Mouse (Mus musculus): ENCODE results near the gene Apba2. TPM values are rescaled to one million over a fixed set of nuclear protein-coding genes. Genes with fewer than 3 reads are reported as not detected.

Apba2 gene
- polyA plus RNA-seq, 1 experiment from 2014 or later: 17.0 TPM

DNA sequence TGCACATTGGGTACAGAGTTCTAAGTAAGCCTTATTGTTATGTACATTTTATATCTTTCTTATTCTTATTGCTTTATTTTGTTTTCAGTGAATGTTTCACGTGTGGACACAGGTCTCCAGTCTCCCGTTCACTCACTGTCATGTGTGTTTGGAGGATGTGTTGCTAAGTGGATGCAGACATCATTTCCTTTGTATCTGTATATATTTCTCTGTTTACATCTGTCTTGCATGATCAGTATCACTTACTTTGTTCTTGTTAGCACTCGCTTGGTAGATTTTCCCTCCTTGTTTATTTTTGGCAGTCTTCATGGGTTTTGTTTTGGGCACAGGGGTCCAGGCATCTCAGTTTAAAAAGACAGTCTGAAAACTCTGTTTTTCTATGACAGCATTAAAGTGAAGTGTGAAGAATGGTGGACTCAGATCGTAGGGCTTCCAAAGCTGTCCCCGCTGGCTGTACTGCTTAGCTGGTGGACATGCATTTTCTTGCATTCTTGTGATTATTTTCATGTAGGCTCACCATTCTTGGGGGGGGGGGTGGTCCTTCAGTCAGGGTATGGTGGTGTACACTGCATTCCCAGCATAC lies 164.3 kb downstream of the Apba2 start:
- no peak overlapping the region for H3K4me2 ChIP-seq (replicated peaks)
- H3K9me3 ChIP-seq: no peaks in the 10 kb centered on the region
- H3K36me3 ChIP-seq: no peaks in the 10 kb centered on the region
- H3K4me1 ChIP-seq: no peaks in the 10 kb centered on the region
- no peak overlapping the region for H3K27ac ChIP-seq
- H3K9ac ChIP-seq: no peak overlapping the region
- 74% methylated on average over 5 of the region's 5 CpGs for WGBS
- no peaks in the 10 kb centered on the region for H3K27me3 ChIP-seq
- no peak overlapping the region for H3K4me3 ChIP-seq
- ATAC-seq (ENCODE audit: insufficient number of reproducible peaks, insufficient read depth, low FRiP score, low TSS enrichment): no peak

DNA sequence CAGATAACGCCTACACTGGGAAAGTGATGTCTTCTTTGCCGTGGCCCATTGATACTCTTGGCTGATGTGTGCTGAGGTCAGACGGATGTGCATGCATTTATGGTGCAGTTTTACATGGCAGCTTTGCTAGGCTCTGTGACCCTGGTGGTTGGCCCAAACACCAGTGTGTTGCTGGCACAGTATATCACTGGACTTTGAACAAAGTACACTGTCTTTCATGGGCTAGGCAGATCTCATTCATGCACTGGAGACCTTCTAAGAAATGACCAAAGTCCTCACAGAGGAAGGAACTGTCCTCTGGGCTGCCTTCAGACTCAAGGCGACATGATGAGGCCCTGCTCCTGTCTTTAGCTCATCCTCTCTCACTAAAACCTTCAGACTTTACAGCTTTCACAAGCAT lies 166.5 kb downstream of the Apba2 start:
- Histone ChIP-seq H3K36me3 (no peaks in the 10 kb centered on the region), H3K4me1 (no peaks in the 10 kb centered on the region), H3K4me3 (no peak overlapping the region), H3K27me3 (no peaks in the 10 kb centered on the region), H3K9me3 (no peaks in the 10 kb centered on the region), H3K9ac (no peak overlapping the region), H3K27ac (no peak overlapping the region), H3K4me2 (replicated peaks) (no peak overlapping the region)
- no peak for ATAC-seq (ENCODE audit: insufficient number of reproducible peaks, insufficient read depth, low FRiP score, low TSS enrichment)
- 92% methylated on average over 4 of the region's 4 CpGs for WGBS

DNA sequence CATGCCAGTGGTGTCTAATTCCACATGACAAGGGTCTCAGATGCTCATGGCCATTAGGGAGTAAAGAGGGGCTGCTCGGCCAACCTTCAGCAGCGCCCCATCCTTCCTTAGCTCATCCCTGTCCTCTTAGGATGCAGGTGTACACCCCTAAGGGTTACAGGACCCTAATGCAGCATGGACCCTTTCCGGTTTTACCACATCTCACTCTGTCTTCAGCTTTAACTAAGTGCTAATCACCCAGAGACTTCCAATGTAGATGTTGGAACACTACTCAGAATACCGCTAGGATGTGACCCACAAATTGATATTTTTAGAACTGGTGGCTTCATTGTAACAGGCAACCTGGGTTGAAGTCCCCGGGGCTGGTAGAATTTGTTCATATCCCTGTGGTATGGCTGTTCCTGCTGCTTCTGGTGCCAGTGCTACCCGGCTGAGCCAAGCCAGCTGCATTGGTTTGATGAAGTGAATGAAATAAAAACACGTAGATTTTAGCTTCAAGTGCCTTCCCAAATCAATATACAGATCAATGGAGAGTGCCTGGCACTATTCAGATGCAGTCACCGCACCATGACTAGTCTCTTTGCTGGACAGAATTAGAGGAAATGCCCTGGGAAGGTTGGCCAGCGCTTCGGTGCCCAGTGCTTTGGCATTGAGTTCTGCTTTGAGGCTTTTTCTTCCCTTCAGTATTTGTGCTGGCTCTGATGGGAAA lies 178.4 kb downstream of the Apba2 start:
- Histone ChIP-seq H3K9me3 (no peaks in the 10 kb centered on the region), H3K4me1 (no peaks in the 10 kb centered on the region), H3K36me3 (no peaks in the 10 kb centered on the region), H3K27ac (no peak overlapping the region), H3K4me2 (replicated peaks) (no peak overlapping the region), H3K27me3 (no peaks in the 10 kb centered on the region), H3K4me3 (no peak overlapping the region), H3K9ac (no peak overlapping the region)
- WGBS: 92% methylated on average over 10 of the region's 10 CpGs
- ATAC-seq (ENCODE audit: insufficient number of reproducible peaks, insufficient read depth, low FRiP score, low TSS enrichment): no peak

DNA sequence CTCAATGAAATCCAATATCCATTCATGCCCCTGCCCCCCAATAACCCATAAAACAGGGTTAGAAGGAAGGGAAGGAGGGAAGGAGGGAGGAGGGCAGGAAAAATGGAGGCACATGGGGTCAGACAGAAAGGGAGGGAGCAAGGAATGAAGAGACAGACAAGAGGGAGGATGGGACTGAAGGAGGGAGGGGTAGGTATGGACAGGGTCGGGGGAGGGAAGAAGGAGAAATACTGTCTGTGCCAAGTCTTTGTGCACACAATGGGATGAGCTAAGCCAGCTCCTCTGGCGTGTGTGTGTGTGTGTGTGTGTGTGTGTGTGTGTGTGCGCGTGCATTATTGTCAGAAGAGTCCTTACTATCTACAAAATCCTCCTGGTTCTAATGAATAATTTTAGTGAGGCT lies 183.4 kb downstream of the Apba2 start:
- 80% methylated on average over 4 of the region's 4 CpGs for WGBS
- Histone ChIP-seq H3K4me3 (no peak overlapping the region), H3K9ac (no peak overlapping the region), H3K4me1 (no peaks in the 10 kb centered on the region), H3K9me3 (no peaks in the 10 kb centered on the region), H3K4me2 (replicated peaks) (no peak overlapping the region), H3K27ac (no peak overlapping the region), H3K27me3 (no peaks in the 10 kb centered on the region), H3K36me3 (no peaks in the 10 kb centered on the region)
- ATAC-seq (ENCODE audit: insufficient number of reproducible peaks, insufficient read depth, low FRiP score, low TSS enrichment): no peak

DNA sequence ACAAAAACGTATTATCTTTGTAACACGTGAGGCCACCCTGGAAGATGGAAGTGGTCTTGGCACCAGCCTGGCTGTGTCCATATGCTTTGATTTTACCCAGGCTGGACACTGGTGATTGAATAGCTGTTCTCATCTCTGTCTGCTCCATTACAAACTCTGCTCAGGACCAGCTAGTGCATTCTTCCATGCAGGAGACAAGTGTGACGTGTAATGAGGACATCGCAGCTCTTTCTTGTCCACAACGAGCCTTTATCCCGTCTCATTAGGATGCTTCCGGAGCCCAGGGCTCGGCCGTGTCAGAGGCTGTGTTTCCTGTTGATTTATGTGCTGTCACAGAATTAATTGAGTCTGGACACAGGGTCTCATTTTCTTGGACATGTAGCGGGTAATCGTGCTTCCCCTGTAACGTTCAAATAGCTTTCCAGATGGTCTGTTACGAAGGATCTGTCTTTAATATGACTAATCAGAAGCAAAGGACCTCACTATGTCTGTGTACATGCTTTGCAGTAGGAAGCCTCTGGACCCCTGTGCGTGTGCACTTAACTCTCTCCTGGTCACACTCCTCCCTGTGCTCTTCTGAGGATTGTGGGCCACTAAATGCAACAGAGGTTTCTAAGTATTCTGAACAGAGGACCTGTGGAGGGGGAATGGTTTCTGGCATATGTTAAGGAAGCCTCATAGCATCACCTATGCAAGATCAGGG lies 186.8 kb downstream of the Apba2 start:
- Histone ChIP-seq H3K4me2 (replicated peaks) (no peak overlapping the region), H3K36me3 (no peaks in the 10 kb centered on the region), H3K4me3 (no peak overlapping the region), H3K9me3 (no peaks in the 10 kb centered on the region), H3K9ac (no peak overlapping the region), H3K27ac (no peak overlapping the region), H3K27me3 (no peaks in the 10 kb centered on the region), H3K4me1 (no peaks in the 10 kb centered on the region)
- no peak for ATAC-seq (ENCODE audit: insufficient number of reproducible peaks, insufficient read depth, low FRiP score, low TSS enrichment)
- 60% methylated on average over 14 of the region's 14 CpGs for WGBS

DNA sequence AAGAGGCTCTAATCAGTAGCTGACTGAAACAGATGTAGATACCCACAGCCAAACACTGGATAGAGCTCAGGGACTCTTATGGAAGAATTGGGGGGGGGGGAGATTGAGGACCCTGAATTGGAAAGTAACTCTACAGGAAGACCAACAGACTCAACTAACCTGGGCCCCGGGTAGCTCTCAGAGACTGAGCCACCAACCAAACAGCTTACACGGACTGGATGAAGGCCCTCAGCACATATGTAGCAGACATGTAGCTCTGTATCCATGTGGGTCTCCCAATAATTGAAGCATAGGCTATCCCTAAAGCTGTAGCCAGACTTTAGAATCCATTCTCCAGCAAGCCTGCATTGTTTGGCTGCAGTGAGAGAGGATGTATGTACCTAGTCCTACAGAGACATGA lies 190.3 kb downstream of the Apba2 start:
- Histone ChIP-seq H3K4me1 (no peaks in the 10 kb centered on the region), H3K9ac (no peak overlapping the region), H3K4me3 (no peak overlapping the region), H3K27me3 (no peaks in the 10 kb centered on the region), H3K27ac (no peak overlapping the region), H3K36me3 (no peaks in the 10 kb centered on the region), H3K4me2 (replicated peaks) (no peak overlapping the region), H3K9me3 (no peaks in the 10 kb centered on the region)
- no peak for ATAC-seq (ENCODE audit: insufficient number of reproducible peaks, insufficient read depth, low FRiP score, low TSS enrichment)
- WGBS: 78% methylated on average over 2 of the region's 2 CpGs

DNA sequence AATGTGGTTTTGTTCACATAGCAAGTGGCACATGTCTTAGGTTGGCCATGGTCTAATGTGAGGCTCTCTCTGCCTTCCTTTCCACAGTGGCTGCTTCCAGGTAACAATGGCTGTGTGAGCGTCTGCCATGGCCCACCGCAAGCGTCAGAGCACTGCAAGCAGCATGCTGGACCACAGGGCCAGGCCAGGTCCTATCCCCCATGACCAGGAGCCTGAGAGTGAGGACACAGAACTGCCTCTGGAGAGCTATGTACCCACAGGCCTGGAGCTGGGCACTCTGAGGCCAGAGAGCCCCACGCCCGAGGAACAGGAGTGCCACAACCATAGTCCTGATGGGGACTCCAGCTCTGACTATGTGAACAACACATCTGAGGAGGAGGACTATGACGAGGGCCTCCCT lies 193.4 kb downstream of the Apba2 start:
- Histone ChIP-seq H3K27ac (no peak overlapping the region), H3K36me3 (no peaks in the 10 kb centered on the region), H3K9me3 (no peaks in the 10 kb centered on the region), H3K4me1 (no peaks in the 10 kb centered on the region), H3K27me3 (no peaks in the 10 kb centered on the region), H3K9ac (no peak overlapping the region), H3K4me2 (replicated peaks) (no peak overlapping the region), H3K4me3 (no peak overlapping the region)
- ATAC-seq (ENCODE audit: insufficient number of reproducible peaks, insufficient read depth, low FRiP score, low TSS enrichment): 0 out of 2 replicates have a peak, but pooled peaks have one; percentile 15
- WGBS: 91% methylated on average over 6 of the region's 6 CpGs

DNA sequence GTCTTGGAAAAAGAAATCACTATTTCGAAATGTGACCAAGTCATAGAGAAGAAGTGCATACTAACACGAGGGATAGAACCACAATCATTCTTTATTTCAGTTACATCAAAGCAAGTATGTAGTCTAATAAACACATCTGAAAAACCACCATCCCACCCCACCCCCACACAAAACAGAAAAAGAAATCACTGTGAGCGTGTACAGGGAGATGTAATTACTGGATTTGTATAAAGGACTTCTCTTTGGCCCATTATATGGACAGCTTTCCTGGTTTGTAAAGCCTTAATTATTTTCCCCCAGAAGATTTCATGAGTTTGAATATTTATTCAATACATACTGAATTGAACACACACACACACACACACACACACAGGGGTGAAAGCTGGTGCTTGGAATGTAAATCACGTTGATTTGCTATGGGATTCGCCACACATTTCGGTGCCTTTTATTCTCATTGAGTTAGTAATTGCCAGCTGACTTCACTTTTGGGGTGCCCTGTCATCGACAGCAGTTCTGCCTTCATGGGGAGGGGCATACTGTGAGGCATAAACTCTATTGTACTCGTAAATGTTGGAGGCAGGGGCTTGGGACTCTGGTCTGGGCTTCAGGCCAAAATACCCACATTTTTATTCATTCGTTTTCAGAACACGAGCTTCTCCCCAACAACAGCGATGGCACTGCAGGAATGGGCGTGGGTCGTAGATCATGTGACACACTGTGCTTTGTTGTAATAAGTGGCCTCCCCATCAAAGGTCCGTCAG lies 195.2 kb downstream of the Apba2 start:
- WGBS: 81% methylated on average over 14 of the region's 14 CpGs
- H3K4me2 ChIP-seq (replicated peaks): no peak overlapping the region
- no peak overlapping the region for H3K4me3 ChIP-seq
- no peaks in the 10 kb centered on the region for H3K9me3 ChIP-seq
- no peak overlapping the region for H3K9ac ChIP-seq
- H3K27ac ChIP-seq: no peak overlapping the region
- ATAC-seq (ENCODE audit: insufficient number of reproducible peaks, insufficient read depth, low FRiP score, low TSS enrichment): no peak
- H3K27me3 ChIP-seq: no peaks in the 10 kb centered on the region
- no peaks in the 10 kb centered on the region for H3K4me1 ChIP-seq
- H3K36me3 ChIP-seq: no peaks in the 10 kb centered on the region

DNA sequence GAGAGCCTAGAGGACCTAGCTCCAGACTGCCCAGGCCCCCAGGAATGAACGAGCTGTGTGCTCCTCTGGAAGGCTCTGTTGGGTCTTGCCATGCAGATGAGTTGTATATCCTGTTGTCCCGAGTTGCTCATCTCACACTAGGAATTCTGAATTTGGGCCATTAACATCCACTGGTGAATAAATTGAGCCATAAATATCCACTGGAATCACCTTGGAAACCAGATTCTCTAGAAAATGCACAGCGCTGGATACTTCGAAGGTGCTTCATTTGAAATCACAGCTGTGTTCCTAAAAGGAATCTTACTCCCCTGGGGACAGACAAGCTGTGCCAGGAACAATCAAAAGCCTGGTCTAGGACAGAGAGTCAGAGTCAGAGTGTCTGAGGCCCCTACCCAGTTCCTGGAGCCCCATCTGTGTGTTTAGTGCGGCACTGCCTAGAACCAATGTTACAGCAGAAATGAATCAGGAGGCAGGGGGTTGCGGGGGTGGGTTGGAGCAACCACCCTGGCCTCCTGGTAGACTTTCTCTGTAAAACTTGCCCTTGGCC lies 196.4 kb downstream of the Apba2 start:
- no peaks in the 10 kb centered on the region for H3K9me3 ChIP-seq
- WGBS: 86% methylated on average over 6 of the region's 6 CpGs
- no peaks in the 10 kb centered on the region for H3K36me3 ChIP-seq
- H3K9ac ChIP-seq: no peak overlapping the region
- ATAC-seq (ENCODE audit: insufficient number of reproducible peaks, insufficient read depth, low FRiP score, low TSS enrichment): no peak
- H3K4me1 ChIP-seq: no peaks in the 10 kb centered on the region
- H3K4me2 ChIP-seq (replicated peaks): no peak overlapping the region
- no peaks in the 10 kb centered on the region for H3K27me3 ChIP-seq
- no peak overlapping the region for H3K4me3 ChIP-seq
- no peak overlapping the region for H3K27ac ChIP-seq

DNA sequence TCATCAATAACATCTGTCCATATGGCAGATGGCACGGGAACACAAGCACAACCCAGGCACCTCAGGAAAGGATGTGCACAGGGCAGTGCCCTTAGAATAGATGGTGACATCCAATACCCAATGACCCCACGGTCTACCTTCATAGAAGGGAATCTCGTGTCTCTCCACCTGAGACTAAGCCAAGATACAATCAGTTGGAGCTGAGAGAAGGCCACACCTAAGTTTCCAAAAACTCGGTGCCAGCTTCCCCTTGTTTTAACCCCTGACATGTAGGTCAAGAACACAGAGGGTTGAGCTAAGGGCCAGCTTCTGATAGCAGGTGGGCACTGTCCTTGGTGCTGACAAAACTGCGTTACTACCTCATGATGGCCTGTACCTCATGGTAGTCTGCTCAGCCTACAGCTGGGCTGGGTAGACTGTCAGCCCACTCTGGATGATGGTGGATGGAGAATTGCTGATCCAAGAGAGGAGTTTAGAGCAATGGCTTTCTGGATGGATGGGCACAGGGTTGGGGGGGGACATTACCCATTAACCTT lies 202.6 kb downstream of the Apba2 start:
- Histone ChIP-seq H3K4me2 (replicated peaks) (no peak overlapping the region), H3K36me3 (no peaks in the 10 kb centered on the region), H3K4me1 (no peaks in the 10 kb centered on the region), H3K27ac (no peak overlapping the region), H3K9ac (no peak overlapping the region), H3K27me3 (no peaks in the 10 kb centered on the region), H3K9me3 (no peaks in the 10 kb centered on the region), H3K4me3 (no peak overlapping the region)
- no peak for ATAC-seq (ENCODE audit: insufficient number of reproducible peaks, insufficient read depth, low FRiP score, low TSS enrichment)
- WGBS: 70% methylated on average over 5 of the region's 5 CpGs

DNA sequence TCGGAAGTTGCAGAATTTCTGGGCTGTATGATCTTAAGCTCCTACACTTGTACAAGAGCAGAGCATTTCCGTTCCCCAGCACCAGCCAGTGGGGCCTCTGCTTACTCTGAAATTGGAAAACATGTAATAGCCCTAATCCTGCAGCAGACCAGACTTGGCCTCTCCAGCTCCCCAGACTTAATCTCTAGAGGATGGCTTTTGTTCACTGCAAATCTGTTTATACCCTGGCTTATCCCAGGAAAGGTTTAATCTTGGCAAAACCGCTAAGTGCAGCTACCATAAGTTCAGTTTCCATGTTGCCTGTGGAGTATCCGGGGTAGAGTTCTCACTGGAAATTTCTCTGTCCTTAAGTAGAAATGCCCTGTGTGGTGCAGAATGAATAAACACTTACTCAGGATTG lies 206.7 kb downstream of the Apba2 start:
- no peaks in the 10 kb centered on the region for H3K27me3 ChIP-seq
- no peak overlapping the region for H3K4me3 ChIP-seq
- H3K36me3 ChIP-seq: no peaks in the 10 kb centered on the region
- no peak for ATAC-seq (ENCODE audit: insufficient number of reproducible peaks, insufficient read depth, low FRiP score, low TSS enrichment)
- H3K4me1 ChIP-seq: no peaks in the 10 kb centered on the region
- no peak overlapping the region for H3K4me2 ChIP-seq (replicated peaks)
- no peak overlapping the region for H3K9ac ChIP-seq
- WGBS: 78% methylated on average over 4 of the region's 4 CpGs
- H3K9me3 ChIP-seq: no peaks in the 10 kb centered on the region
- H3K27ac ChIP-seq: no peak overlapping the region
